Mouse (Mus musculus) adipocyte (in vitro differentiated cells): Measurements from ENCODE around the gene Lfng.

Source experiments
- DNase-seq: peaks from one replicate; pipeline ENCODE4 v3.0.0-alpha.2; 2016; ENCODE audit warnings: low spot score

The Lfng gene

GRCm38 (mm10) chr5:140594846-140595245, 12.3 kb upstream of the Lfng start:
- no peak for DNase-seq

- DNase-seq, result no peak
Observed at GRCm38 (mm10) chr5:140596426-140596825, 10.7 kb upstream of the Lfng start.

- DNase-seq, result no peak
Observed at GRCm38 (mm10) chr5:140596927-140597588, 10.1 kb upstream of the Lfng start.

GRCm38 (mm10) chr5:140597787-140598186, 9.3 kb upstream of the Lfng start:
- no peak for DNase-seq

GRCm38 (mm10) chr5:140599939-140600338, 7.2 kb upstream of the Lfng start:
- DNase-seq, result peak; percentile 50

- no peak for DNase-seq
Observed at GRCm38 (mm10) chr5:140601712-140602111, 5.4 kb upstream of the Lfng start.

- DNase-seq, result no peak
Observed at GRCm38 (mm10) chr5:140602540-140602939, 4.6 kb upstream of the Lfng start.

GRCm38 (mm10) chr5:140604386-140604785, 2.7 kb upstream of the Lfng start:
- no peak for DNase-seq

GRCm38 (mm10) chr5:140605228-140605627, 1.9 kb upstream of the Lfng start:
- no peak for DNase-seq

GRCm38 (mm10) chr5:140606386-140606785, 734 bp upstream of the Lfng start:
- no peak for DNase-seq

GRCm38 (mm10) chr5:140607836-140608633, 915 bp downstream of the Lfng start:
- peak; percentile 55 for DNase-seq

GRCm38 (mm10) chr5:140608634-140609015, 1.5 kb downstream of the Lfng start:
- no peak for DNase-seq

GRCm38 (mm10) chr5:140609511-140610272, 2.6 kb downstream of the Lfng start:
- DNase-seq, result no peak

- no peak for DNase-seq
Observed at GRCm38 (mm10) chr5:140610273-140611011, 3.3 kb downstream of the Lfng start.

GRCm38 (mm10) chr5:140611021-140611583, 4.0 kb downstream of the Lfng start:
- peak; percentile 96 for DNase-seq

GRCm38 (mm10) chr5:140611611-140612185, 4.6 kb downstream of the Lfng start:
- DNase-seq, result peak; percentile 79

GRCm38 (mm10) chr5:140612191-140612590, 5.1 kb downstream of the Lfng start:
- DNase-seq, result no peak

- no peak for DNase-seq
Observed at GRCm38 (mm10) chr5:140614141-140614540, 7.0 kb downstream of the Lfng start.

- DNase-seq, result no peak
Observed at GRCm38 (mm10) chr5:140614837-140615236, 7.7 kb downstream of the Lfng start.

GRCm38 (mm10) chr5:140615321-140616109, 8.4 kb downstream of the Lfng start:
- no peak for DNase-seq

- no peak for DNase-seq
Observed at GRCm38 (mm10) chr5:140616110-140616503, 9.0 kb downstream of the Lfng start.
